Mouse (Mus musculus) liver, embryonic 16.5 days (tissue): ENCODE data around the gene C1qbp. TPM values are rescaled to one million over a fixed set of nuclear protein-coding genes. Genes with fewer than 3 reads are reported as not detected.

Source experiments
- polyA plus RNA-seq: library from polyadenylated mRNA; unstranded; fragments of >200 nt; fragmentation: Nextera tagmentation; extraction: Ambion mirVana; gene quantifications from 2 replicates; pipeline ENCODE4 v1.2.1, GENCODE M21; 2015

C1qbp gene
- polyA plus RNA-seq, 1 experiment from 2014 or later, result 134 TPM

Other genes starting within 250 kb of the C1qbp start
- 1.3 and 1.6 TPM in 2 replicates for gene Zfp3, start 218.8 kb downstream of the C1qbp start, polyA plus RNA-seq
- gene Scimp, start 170.4 kb downstream of the C1qbp start, polyA plus RNA-seq, result 0.57 and 1.0 TPM in 2 replicates
- gene Rabep1, start 138.2 kb downstream of the C1qbp start, polyA plus RNA-seq, result 11.6 and 11.8 TPM in 2 replicates
- gene Nup88, start 13.1 kb downstream of the C1qbp start, polyA plus RNA-seq, result 52.4 and 53.0 TPM in 2 replicates
- 75.4 and 81.1 TPM in 2 replicates for gene Rpain, start 12.8 kb downstream of the C1qbp start, polyA plus RNA-seq
- gene Dhx33, start 21.4 kb upstream of the C1qbp start, polyA plus RNA-seq, result 5.4 and 7.1 TPM in 2 replicates
- 23.6 and 24.1 TPM in 2 replicates for gene Mis12, start 36.6 kb upstream of the C1qbp start, polyA plus RNA-seq
- gene Derl2, start 36.8 kb upstream of the C1qbp start, polyA plus RNA-seq, result 44.9 and 46.6 TPM in 2 replicates
- 1.6 and 1.8 TPM in 2 replicates for gene 6330403K07Rik, start 50.5 kb upstream of the C1qbp start, polyA plus RNA-seq
- gene Nlrp1a, start 161.7 kb upstream of the C1qbp start, polyA plus RNA-seq, result 0.18 and 0.32 TPM in 2 replicates
- gene Nlrp1b, start 247.7 kb upstream of the C1qbp start, polyA plus RNA-seq, result 0.04 TPM in 1 of 2 replicates, not detected in the other